Mouse (Mus musculus) liver, adult (tissue): ENCODE data around the gene Vmn1r73.

ENCODE experiments used
- GATA4 ChIP-seq: IDR thresholded peaks from 2 replicates; pipeline ENCODE4 v1.6.1; 2014; ENCODE audit warnings: mild to moderate bottlenecking, low read length; ENCODE audit not compliant: insufficient replicate concordance

Gene Vmn1r73

GRCm38 (mm10) chr7:11729966-11730365 lies at the start of gene Vmn1r73:
Gene Vmn1r73, plus strand, starts transcription at chr7:11730266.
- no peak for TF ChIP-seq GATA4
